Mouse (Mus musculus) erythroblast, embryonic 14.5 days (primary cell): Measurements from ENCODE around the gene Cmbl. TPM values are rescaled to one million over a fixed set of nuclear protein-coding genes. Genes with fewer than 3 reads are reported as not detected.
A peak's percentile ranks its signal among the peaks of the same experiment; 100 is the strongest.

Source experiments
- H3K27me3 ChIP-seq: 2 replicates; pipeline ENCODE4 v1.6.1; 2012; ENCODE audit warnings: inconsistent platforms; ENCODE audit not compliant: control insufficient read depth
- H3K36me3 ChIP-seq: 2 replicates; pipeline ENCODE4 v1.6.1; 2012; ENCODE audit warnings: mild to moderate bottlenecking, inconsistent platforms; ENCODE audit not compliant: control insufficient read depth
- H3K4me1 ChIP-seq: 2 replicates; pipeline ENCODE4 v1.6.1; 2012; ENCODE audit warnings: inconsistent platforms; ENCODE audit not compliant: control insufficient read depth
- H3K4me3 ChIP-seq: replicated peaks from 2 replicates; pipeline ENCODE3; 2012; ENCODE audit warnings: moderate library complexity, mild to moderate bottlenecking, inconsistent platforms
- H3K9me3 ChIP-seq: 2 replicates; pipeline ENCODE4 v1.6.1; 2012; ENCODE audit warnings: low read length, inconsistent platforms, mixed read lengths; ENCODE audit not compliant: control insufficient read depth
- GATA1 ChIP-seq: IDR thresholded peaks from 2 replicates; pipeline ENCODE4 v1.6.1; 2012; ENCODE audit warnings: low read length, inconsistent platforms, mixed read lengths
- TAL1 ChIP-seq: IDR thresholded peaks from 3 replicates; pipeline ENCODE4 v1.6.1; 2012; ENCODE audit warnings: low read length, inconsistent platforms, mixed read lengths
- polyA plus RNA-seq: library from polyadenylated mRNA; stranded (reverse); fragments of >175 nt; gene quantifications from 2 replicates; pipeline ENCODE4 v1.2.3, GENCODE M21; 2012

The Cmbl gene
- polyA plus RNA-seq, 1 experiment, result not detected

DNA sequence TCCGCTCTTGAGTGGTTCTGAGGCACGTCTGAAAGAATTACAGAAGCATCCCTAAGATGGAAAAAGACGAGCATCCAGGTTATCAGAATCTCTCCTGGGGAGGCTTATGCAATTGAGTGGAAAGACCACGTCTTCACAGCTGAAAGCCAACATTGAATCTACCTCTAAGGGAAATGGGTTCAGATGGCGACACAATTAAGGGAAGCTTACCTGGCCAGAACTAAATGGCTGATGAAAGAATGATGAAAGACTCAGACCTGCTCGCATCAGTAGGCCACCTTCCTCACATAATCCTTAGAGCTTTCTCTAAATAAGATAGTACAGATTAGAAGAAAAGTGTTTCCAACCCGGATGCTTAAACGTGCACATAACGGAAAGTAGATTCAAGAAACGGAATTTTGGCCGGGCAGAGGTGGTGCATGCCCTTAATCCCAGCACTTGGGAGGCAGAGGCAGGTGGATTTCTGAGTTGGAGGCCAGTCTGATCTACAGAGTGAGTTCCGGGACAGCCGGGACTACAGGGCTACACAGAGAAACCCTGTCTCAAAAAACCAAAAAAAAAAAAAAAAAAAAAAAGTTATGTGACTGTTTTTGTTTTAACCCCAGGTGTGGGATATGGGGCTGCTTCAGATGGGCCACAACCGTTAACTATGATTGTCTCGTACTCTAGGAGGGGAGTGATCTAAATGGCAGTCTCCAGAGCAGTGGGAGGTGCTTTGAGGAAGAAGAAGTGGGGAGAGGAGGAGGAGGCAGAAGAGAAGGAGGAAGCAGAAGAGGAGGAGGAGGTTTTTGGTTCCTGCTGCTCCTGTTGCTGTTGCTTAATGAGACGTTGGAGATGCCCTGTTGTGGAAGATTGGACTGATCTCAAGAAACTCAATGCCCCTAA, 33.5 kb upstream of the Cmbl start:
- peaks cover 74% of the 10 kb centered on the region for H3K4me1 ChIP-seq
- H3K36me3 ChIP-seq, result peaks cover 13% of the 10 kb centered on the region

DNA sequence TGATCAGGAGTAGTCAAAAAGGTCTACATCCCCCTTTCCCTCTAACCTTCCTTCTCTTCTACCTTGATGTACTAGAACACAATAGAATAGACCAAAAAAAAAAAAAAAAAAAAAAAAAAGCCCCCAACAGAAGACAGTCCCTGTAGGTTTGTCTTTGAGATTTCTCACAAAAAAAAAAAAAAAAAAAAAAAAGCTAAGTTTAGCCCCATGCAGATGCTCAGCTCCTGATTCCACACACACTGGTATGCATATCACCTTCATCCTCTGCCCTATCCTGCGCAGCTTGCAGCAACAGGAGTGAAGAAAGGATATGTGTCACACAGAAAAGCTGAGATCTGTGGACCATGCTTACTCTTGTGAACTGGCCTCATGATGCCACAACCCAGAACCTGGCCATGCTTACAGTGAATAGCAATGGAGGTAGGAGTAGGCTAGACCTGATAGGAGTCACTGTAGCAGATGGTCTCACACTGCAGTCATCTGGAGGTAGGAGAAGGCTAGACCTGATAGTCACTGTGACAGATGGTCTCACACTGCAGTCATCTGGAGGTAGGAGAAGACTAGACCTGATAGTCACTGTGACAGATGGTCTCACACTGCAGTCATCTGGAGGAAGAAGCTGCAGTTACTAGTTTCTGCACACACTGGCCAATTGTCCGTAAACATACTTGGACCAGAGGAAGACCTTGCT, 32.7 kb upstream of the Cmbl start:
- TF ChIP-seq TAL1 (no peak), GATA1 (no peak)
- Histone ChIP-seq H3K4me1 (peaks cover 74% of the 10 kb centered on the region), H3K9me3 (no peaks in the 10 kb centered on the region), H3K4me3 (peak overlapping the region; percentile 99), H3K27me3 (no peaks in the 10 kb centered on the region), H3K36me3 (peaks cover 10% of the 10 kb centered on the region)

More for the DNA sequence above, 33.5 kb upstream of the Cmbl start:
- H3K27me3 ChIP-seq, result no peaks in the 10 kb centered on the region
- no peaks in the 10 kb centered on the region for H3K9me3 ChIP-seq
- no peak for TF ChIP-seq GATA1
- no peak for TF ChIP-seq TAL1
- H3K4me3 ChIP-seq, result peak overlapping the region; percentile 99

DNA sequence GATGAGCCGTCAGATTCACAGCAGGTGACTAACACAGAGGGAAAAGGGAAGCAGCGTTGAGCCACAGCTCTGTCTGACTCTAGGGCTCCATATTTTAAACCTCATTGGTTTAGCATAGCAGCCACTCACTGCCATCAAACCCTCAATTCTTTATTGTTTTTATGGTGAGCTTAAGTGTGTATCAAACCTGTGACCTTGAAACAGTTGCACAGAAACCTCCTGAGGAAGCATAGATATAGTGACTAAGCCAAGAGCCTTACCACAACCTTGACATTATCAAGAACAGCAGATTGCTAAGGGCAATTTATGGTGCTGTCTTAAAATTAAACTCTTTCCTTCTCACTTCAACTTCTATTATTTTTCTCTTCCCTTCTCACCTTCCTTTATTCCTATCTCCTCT, 31.7 kb upstream of the Cmbl start:
- Histone ChIP-seq H3K27me3 (no peaks in the 10 kb centered on the region), H3K36me3 (peaks cover 3% of the 10 kb centered on the region), H3K9me3 (peaks cover 2% of the 10 kb centered on the region; the same call in 1 of the 2 replicates), H3K4me3 (no peak overlapping the region), H3K4me1 (peaks cover 75% of the 10 kb centered on the region)
- TF ChIP-seq GATA1 (no peak), TAL1 (peak; percentile 39; the same call in 1 of the 3 replicates)

DNA sequence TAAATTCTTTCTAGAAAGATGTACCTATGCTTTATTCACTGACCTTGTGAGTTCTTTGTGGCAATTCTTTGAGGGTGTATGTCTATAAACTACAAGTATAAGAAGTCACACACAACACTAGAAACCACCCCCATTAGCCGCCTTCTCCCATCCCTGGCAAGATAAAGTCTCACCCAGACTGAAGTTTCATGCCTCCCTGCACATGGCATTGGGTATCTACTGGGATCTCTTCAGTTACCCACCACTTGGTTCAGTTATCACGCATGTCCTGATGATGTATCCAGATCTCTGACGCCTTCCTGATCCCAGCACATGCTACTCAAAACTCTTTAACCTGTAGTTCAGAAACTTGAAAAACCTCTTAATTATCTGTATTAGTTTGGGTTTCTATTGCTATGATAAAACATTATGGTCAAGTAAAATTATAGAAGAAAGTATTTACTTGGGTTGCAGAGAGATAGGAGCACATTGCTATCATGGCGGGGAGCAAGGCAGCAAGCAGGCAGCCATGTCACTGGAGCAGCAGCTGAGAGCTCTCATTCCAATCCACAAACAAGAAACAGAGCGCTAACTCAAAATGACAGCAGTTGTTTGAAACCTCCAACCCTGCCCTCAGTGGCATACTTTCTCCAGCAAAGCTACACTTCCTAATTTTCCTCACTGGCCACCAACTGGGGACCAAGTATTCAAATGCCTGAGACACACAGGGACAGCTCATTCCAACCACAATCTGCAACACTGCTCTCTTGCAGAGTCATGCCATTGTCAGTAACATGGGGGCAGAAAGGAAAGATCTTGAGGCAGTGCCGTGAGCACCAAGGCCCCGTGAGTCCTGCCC, 30.5 kb upstream of the Cmbl start:
- no peaks in the 10 kb centered on the region for H3K27me3 ChIP-seq
- peaks cover 2% of the 10 kb centered on the region; the same call in 1 of the 2 replicates for H3K36me3 ChIP-seq
- peaks cover 2% of the 10 kb centered on the region; the same call in 1 of the 2 replicates for H3K9me3 ChIP-seq
- no peak overlapping the region for H3K4me3 ChIP-seq
- peaks cover 77% of the 10 kb centered on the region for H3K4me1 ChIP-seq
- TF ChIP-seq TAL1 (no peak), GATA1 (no peak)

DNA sequence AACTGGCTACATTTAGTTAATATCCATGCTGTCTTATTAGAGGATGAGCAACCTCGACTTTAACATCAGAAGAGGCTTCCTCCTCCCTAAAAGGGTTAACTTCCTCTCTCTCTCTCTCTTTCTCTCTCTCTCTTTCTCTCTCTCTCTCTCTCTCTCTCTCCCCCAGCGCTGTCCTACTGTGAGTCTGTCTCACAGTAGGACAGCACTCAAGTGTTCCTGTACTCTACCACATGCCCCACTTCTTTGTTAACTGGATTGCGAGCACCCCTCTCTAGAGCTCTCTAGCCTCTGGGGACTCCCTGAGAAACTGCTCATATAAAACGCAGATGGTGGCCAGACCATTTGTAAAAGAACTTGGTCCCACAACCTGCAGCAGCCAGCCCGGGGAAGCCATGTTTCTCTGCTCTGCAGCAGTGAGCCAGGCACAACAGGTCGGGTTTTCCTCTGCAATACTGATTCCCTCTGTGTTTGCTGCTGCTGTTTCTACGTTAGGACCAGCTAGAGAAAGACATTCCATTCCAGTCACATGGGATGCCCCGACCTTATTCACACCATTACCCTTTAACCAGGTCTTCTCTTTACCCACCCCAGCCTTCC, 29.8 kb upstream of the Cmbl start:
- H3K27me3 ChIP-seq, result no peaks in the 10 kb centered on the region
- peaks cover 2% of the 10 kb centered on the region; the same call in 1 of the 2 replicates for H3K36me3 ChIP-seq
- peaks cover 2% of the 10 kb centered on the region; the same call in 1 of the 2 replicates for H3K9me3 ChIP-seq
- H3K4me1 ChIP-seq, result peaks cover 79% of the 10 kb centered on the region
- TF ChIP-seq TAL1, result no peak
- no peak for TF ChIP-seq GATA1
- no peak overlapping the region for H3K4me3 ChIP-seq

DNA sequence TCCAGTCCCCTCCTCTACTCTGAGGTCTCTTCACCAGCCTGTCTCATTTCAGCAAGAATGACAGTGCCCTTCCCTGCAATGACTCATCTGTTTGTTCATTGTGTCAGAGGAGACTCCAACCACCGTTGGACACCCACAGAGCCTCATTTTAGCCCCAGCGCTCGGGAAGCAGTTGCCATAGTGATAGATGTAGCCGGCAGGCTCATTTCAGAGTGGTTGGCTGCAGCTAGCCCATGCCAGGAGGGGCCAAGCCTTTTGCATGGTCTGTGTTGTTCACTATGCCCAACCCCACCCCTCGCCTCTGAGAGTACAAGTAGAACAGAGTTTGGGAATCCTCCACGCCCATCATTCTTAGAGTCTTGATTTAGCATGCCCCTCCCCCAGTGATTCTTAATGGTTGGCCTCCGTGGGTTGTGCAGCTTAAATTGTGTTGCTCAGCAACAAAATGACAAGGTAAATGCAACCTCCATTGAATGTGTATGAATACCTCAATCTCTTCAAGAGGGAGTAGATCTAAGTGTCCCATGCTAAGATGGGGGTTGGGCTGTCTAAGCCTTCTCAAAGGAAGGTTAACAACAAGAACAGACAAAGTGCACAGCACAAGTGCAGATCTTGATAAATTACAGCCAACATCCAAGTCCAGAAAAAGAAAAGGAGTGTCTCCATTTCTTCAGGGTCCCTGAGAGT, 29.0 kb upstream of the Cmbl start:
- TF ChIP-seq TAL1, result no peak
- no peak for TF ChIP-seq GATA1
- Histone ChIP-seq H3K36me3 (peaks cover 2% of the 10 kb centered on the region; the same call in 1 of the 2 replicates), H3K4me3 (no peak overlapping the region)

DNA sequence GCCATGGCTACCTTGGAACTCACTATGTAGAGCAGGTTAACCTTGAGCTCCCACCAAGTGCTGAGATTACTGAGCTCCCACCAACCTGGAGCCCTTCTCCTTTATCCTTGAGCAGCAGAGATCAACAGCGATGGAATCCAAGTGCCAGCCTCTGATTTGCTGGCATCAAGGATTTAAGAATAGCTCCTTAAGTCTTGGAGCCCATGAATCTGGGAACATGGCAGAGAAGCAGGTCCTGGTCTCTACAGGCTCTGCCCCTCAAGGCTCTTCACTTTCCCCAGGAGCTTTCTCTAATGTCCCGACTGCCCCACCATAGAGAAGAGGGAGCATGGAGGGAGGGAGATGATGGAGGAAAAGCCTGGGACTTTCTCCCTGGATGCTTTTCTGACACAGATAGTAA, 27.5 kb upstream of the Cmbl start:
- peaks cover 2% of the 10 kb centered on the region; the same call in 1 of the 2 replicates for H3K36me3 ChIP-seq
- TF ChIP-seq GATA1 (no peak), TAL1 (no peak)
- H3K4me3 ChIP-seq, result no peak overlapping the region
- H3K4me1 ChIP-seq, result peaks cover 89% of the 10 kb centered on the region
- peaks cover 2% of the 10 kb centered on the region; the same call in 1 of the 2 replicates for H3K9me3 ChIP-seq
- no peaks in the 10 kb centered on the region for H3K27me3 ChIP-seq

More for the DNA sequence above, 29.0 kb upstream of the Cmbl start:
- Histone ChIP-seq H3K9me3 (peaks cover 2% of the 10 kb centered on the region; the same call in 1 of the 2 replicates), H3K27me3 (no peaks in the 10 kb centered on the region), H3K4me1 (peaks cover 88% of the 10 kb centered on the region)

DNA sequence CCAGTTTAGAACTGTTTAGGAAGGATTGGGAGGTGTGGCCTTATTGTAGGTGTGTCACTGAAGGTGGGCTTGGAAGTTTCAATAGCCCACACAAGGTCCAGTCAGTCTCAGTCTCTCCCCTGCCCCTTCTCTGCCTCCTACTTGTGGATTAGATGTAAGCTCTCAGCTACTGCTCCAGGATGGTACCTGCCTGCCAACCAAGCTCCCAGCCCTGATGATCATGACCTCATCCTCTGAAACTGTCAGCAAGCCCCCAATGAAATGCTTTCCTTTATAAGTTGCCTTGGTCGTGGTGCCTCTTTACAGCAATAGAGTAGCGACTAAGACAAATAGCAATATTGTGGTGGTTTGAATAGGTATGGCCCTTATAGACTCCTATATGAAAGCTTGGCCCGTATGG, 26.8 kb upstream of the Cmbl start:
- Histone ChIP-seq H3K27me3 (no peaks in the 10 kb centered on the region), H3K36me3 (no peaks in the 10 kb centered on the region; the same call in 1 of the 2 replicates), H3K9me3 (peaks cover 2% of the 10 kb centered on the region; the same call in 1 of the 2 replicates), H3K4me3 (no peak overlapping the region), H3K4me1 (peaks cover 89% of the 10 kb centered on the region)
- TF ChIP-seq TAL1 (no peak), GATA1 (no peak)
